Mouse (Mus musculus): ENCODE data around the gene Stum.

The Stum gene

GRCm38 (mm10) chr1:180428871-180429270 is 54.4 kb downstream of the Stum start:
- DNase-seq (ENCODE audit: low spot score): no peak

GRCm38 (mm10) chr1:180428101-180428712 is 55.1 kb downstream of the Stum start:
- DNase-seq (ENCODE audit: low spot score): no peak

- no peak for DNase-seq (ENCODE audit: low spot score)
Observed at GRCm38 (mm10) chr1:180427685-180428084, 55.6 kb downstream of the Stum start.

- no peak for DNase-seq (ENCODE audit: low spot score)
Observed at GRCm38 (mm10) chr1:180426405-180426804, 56.9 kb downstream of the Stum start.

GRCm38 (mm10) chr1:180423931-180424330 is 59.4 kb downstream of the Stum start:
- no peak for DNase-seq (ENCODE audit: low spot score)

GRCm38 (mm10) chr1:180423008-180423639 is 60.2 kb downstream of the Stum start:
- DNase-seq (ENCODE audit: low spot score): no peak

GRCm38 (mm10) chr1:180422076-180422828 is 61.1 kb downstream of the Stum start:
- DNase-seq (ENCODE audit: low spot score): peak; percentile 40

GRCm38 (mm10) chr1:180421165-180421909 is 62.0 kb downstream of the Stum start:
- DNase-seq (ENCODE audit: low spot score): no peak

- no peak for DNase-seq (ENCODE audit: low spot score)
Observed at GRCm38 (mm10) chr1:180420496-180421164, 62.7 kb downstream of the Stum start.

- no peak for DNase-seq (ENCODE audit: low spot score)
Observed at GRCm38 (mm10) chr1:180419059-180419458, 64.2 kb downstream of the Stum start.

GRCm38 (mm10) chr1:180417118-180417517 is 66.2 kb downstream of the Stum start:
- no peak for DNase-seq (ENCODE audit: low spot score)

GRCm38 (mm10) chr1:180415836-180416235 is 67.5 kb downstream of the Stum start:
- no peak for DNase-seq (ENCODE audit: low spot score)

GRCm38 (mm10) chr1:180415064-180415463 is 68.2 kb downstream of the Stum start:
- no peak for DNase-seq (ENCODE audit: low spot score)

- DNase-seq (ENCODE audit: low spot score): no peak
Observed at GRCm38 (mm10) chr1:180410306-180410705, 73.0 kb downstream of the Stum start.

GRCm38 (mm10) chr1:180409771-180410170 is 73.5 kb downstream of the Stum start:
- no peak for DNase-seq (ENCODE audit: low spot score)

- no peak for DNase-seq (ENCODE audit: low spot score)
Observed at GRCm38 (mm10) chr1:180408832-180409231, 74.5 kb downstream of the Stum start.

- no peak for DNase-seq (ENCODE audit: low spot score)
Observed at GRCm38 (mm10) chr1:180407727-180408719, 75.3 kb downstream of the Stum start.

- DNase-seq (ENCODE audit: low spot score): no peak
Observed at GRCm38 (mm10) chr1:180407171-180407671, 76.1 kb downstream of the Stum start.

- DNase-seq (ENCODE audit: low spot score): no peak
Observed at GRCm38 (mm10) chr1:180406336-180407035, 76.8 kb downstream of the Stum start.
